Mouse (Mus musculus) C2C12 (cell line): ENCODE data around the gene Ccdc149. TPM values are rescaled to one million over a fixed set of nuclear protein-coding genes. Genes with fewer than 3 reads are reported as not detected.

ENCODE experiments used
- H3K27me3 ChIP-seq: one replicate; pipeline ENCODE4 v1.6.1; 2011; ENCODE audit not compliant: control insufficient read depth, insufficient read depth, insufficient read length
- H3K36me3 ChIP-seq: one replicate; pipeline ENCODE4 v1.6.1; 2011; ENCODE audit not compliant: control insufficient read depth, insufficient read depth
- H3K4me3 ChIP-seq: one replicate; pipeline ENCODE4 v1.5.1; 2011; ENCODE audit warnings: mild to moderate bottlenecking, control low read depth; ENCODE audit not compliant: poor library complexity, insufficient read depth, severe bottlenecking
- H3K79me2 ChIP-seq: one replicate; pipeline ENCODE4 v1.6.1; 2011; ENCODE audit not compliant: control insufficient read depth, insufficient read depth
- H3K79me3 ChIP-seq: one replicate; pipeline ENCODE4 v1.6.1; 2011; ENCODE audit warnings: low read depth, control low read depth
- H3ac ChIP-seq: one replicate; pipeline ENCODE3; 2011; ENCODE audit warnings: low read depth; ENCODE audit not compliant: control insufficient read depth, insufficient read length
- CEBPB ChIP-seq: IDR thresholded peaks from one replicate; pipeline ENCODE4 v1.6.1; 2011; ENCODE audit warnings: low read depth, mild to moderate bottlenecking, control low read depth, moderate library complexity
- CTCF ChIP-seq: IDR thresholded peaks from one replicate; pipeline ENCODE4 v1.5.1; 2011; ENCODE audit not compliant: control insufficient read depth, insufficient read depth, insufficient read length
- FOSL1 ChIP-seq: IDR thresholded peaks from one replicate; pipeline ENCODE4 v1.8.0; 2011; ENCODE audit warnings: mild to moderate bottlenecking, low read length; ENCODE audit not compliant: poor library complexity, insufficient read depth, severe bottlenecking
- MAX ChIP-seq: IDR thresholded peaks from one replicate; pipeline ENCODE4 v1.6.1; 2011; ENCODE audit warnings: mild to moderate bottlenecking, control low read depth
- MYOD1 ChIP-seq: IDR thresholded peaks from one replicate; pipeline ENCODE4 v1.6.1; 2011; ENCODE audit warnings: low read depth; ENCODE audit not compliant: control insufficient read depth, insufficient read length
- MYOG ChIP-seq: IDR thresholded peaks from one replicate; pipeline ENCODE4 v1.6.1; 2011; ENCODE audit not compliant: control insufficient read depth, insufficient read length; ENCODE audit errors: extremely low read depth
- USF1 ChIP-seq: IDR thresholded peaks from one replicate; pipeline ENCODE4 v1.6.1; 2011; ENCODE audit warnings: low read depth, mild to moderate bottlenecking, control low read depth, moderate library complexity
- polyA plus RNA-seq: library from polyadenylated mRNA; unstranded; fragments of >200 nt; fragmentation: generic; extraction: Trizol; gene quantifications from one replicate; pipeline ENCODE4 v1.2.1, GENCODE M21; 2012; ENCODE audit warnings: missing spikeins

The Ccdc149 gene
- polyA plus RNA-seq, 1 experiment, result 0.01 TPM

DNA sequence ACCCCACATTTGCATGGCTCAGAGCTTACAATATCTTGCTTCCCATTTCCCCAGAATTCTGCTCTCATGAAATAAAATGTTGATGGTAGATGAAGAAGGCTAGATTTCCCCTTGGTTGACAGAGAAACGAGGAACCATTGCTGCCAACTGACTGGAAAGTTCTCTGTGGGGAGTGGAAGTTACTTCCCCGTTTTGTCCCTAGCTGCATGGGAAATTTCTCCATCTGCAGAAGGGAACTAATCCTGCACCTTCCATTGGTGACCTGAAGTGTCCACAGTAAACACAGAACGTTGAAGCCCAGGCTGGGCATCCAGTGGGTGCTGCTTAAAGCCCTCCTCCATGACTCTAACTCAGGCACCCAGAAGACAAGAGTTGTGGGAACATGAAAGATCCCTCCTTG, 47.4 kb downstream of the Ccdc149 start:
- TF ChIP-seq MYOD1 (no peak), MYOG (no peak), CEBPB (no peak), FOSL1 (no peak), CTCF (no peak), MAX (no peak), USF1 (no peak)
- Histone ChIP-seq H3ac (no peak overlapping the region), H3K36me3 (no peaks in the 10 kb centered on the region), H3K27me3 (peaks cover 4% of the 10 kb centered on the region), H3K4me3 (no peak overlapping the region), H3K79me2 (no peaks in the 10 kb centered on the region), H3K79me3 (no peaks in the 10 kb centered on the region)

DNA sequence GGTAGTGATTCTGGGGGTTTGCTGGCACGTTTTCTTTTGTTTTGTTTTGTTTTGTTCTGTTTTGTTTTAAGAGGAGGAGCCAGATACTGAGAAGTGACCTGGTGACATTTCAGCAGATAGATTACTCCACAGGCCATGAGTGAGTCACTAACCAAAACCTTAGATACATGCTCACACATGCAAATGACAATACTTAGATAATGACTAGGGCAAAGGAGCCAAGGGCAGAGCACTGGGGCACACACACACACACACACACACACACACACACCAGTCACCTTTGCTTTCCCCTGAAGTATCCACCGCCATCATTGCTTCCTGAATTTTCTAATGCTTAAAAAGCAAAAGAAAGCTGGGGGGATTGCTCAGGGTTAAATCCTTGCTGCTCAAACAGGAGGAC, 54.8 kb downstream of the Ccdc149 start:
- no peaks in the 10 kb centered on the region for H3K36me3 ChIP-seq
- no peak for TF ChIP-seq MYOD1
- no peak for TF ChIP-seq FOSL1
- no peak for TF ChIP-seq CTCF
- no peak for TF ChIP-seq MAX
- TF ChIP-seq CEBPB, result no peak
- no peak for TF ChIP-seq MYOG
- TF ChIP-seq USF1, result no peak
- no peak overlapping the region for H3ac ChIP-seq
- H3K27me3 ChIP-seq, result no peaks in the 10 kb centered on the region
- H3K4me3 ChIP-seq, result no peak overlapping the region
- H3K79me3 ChIP-seq, result no peaks in the 10 kb centered on the region
- H3K79me2 ChIP-seq, result no peaks in the 10 kb centered on the region

DNA sequence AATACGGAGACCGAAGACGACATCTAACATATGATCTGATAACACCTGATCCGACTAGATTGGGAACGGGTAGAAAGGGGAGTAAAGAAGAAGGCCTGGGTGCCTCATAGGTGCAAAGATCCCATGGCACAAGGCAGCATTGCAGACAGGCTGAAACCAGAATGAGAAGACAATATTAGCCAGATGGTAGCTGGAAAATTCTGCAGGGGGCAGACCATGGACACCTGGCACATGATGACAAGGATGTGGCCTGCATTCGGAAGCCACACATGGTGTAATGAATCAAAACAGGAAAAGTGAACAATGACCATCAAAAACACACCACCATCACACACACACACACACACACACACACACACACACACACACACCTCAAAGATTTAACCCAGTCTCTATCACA, 55.4 kb downstream of the Ccdc149 start:
- Histone ChIP-seq H3K79me2 (no peaks in the 10 kb centered on the region), H3K79me3 (no peaks in the 10 kb centered on the region), H3ac (no peak overlapping the region), H3K27me3 (no peaks in the 10 kb centered on the region), H3K4me3 (no peak overlapping the region), H3K36me3 (no peaks in the 10 kb centered on the region)
- TF ChIP-seq MYOD1 (no peak), USF1 (no peak), MAX (no peak), FOSL1 (no peak), CEBPB (no peak), MYOG (no peak), CTCF (no peak)

DNA sequence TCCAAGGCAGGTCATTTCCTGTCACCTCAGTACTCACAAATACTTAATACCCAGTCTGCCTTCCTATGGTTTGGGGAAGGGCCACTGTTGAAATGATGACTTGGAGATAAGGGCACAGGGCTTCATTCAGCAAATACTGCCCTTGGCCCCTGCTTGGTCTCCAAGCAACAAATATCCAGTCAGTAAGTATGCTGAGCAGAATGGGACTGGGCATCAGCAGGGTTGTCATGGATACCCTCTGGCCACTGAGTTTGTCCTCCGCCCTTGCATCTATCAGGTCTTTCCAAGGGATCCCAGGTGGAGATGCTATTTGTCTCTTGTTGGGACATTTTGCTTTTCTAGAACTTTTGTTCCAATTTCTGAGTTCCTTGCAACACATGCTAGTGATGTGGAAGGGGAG, 56.1 kb downstream of the Ccdc149 start:
- Histone ChIP-seq H3ac (no peak overlapping the region), H3K4me3 (no peak overlapping the region), H3K79me2 (no peaks in the 10 kb centered on the region), H3K27me3 (no peaks in the 10 kb centered on the region), H3K79me3 (no peaks in the 10 kb centered on the region), H3K36me3 (no peaks in the 10 kb centered on the region)
- TF ChIP-seq MYOD1 (no peak), CTCF (no peak), USF1 (no peak), FOSL1 (no peak), MAX (no peak), MYOG (no peak), CEBPB (no peak)

DNA sequence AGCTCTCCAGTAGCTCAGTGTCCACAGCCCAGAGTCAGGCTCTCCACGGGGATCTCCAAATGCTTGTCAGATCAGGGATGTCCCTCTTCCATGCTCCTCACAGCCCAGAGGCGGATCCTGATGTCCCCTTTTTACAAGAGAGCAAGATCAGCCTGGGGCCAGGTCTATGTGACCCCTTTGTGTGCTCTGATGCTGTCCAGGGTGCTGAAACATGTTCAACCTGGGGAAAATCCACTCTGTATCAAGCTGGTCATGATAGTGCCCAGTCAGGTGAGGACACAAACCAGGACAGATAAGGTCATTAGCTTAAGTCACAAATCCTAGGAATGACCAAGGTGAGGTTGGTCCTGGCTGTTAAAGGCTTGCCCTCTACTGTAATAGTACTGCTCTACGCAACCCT, 59.8 kb downstream of the Ccdc149 start:
- Histone ChIP-seq H3K79me2 (no peaks in the 10 kb centered on the region), H3K79me3 (no peaks in the 10 kb centered on the region), H3ac (no peak overlapping the region), H3K36me3 (no peaks in the 10 kb centered on the region), H3K27me3 (no peaks in the 10 kb centered on the region), H3K4me3 (no peak overlapping the region)
- TF ChIP-seq FOSL1, result no peak
- TF ChIP-seq MAX, result no peak

DNA sequence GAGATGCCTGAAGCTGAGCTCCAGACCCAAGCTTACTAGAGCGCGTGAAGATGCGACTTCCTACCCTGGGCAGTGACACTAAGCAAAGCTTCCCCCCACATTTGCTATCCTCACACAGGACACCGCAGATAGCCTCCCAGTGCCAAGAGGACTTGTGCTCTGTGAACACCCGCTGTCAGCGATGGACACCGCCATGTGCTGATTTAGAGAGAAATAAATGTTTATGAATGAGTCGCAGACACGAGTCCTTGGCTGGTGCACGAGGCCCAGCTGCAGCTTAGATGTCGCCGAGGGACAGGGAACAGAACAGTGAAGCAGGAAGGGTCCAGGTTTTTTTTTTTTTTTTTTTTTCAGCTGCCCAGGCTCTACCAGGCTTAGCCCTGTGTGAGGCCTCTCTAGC, 61.1 kb downstream of the Ccdc149 start:
- no peaks in the 10 kb centered on the region for H3K79me2 ChIP-seq
- TF ChIP-seq USF1, result no peak
- no peak overlapping the region for H3ac ChIP-seq
- no peak overlapping the region for H3K4me3 ChIP-seq
- no peaks in the 10 kb centered on the region for H3K27me3 ChIP-seq
- H3K36me3 ChIP-seq, result no peaks in the 10 kb centered on the region
- no peaks in the 10 kb centered on the region for H3K79me3 ChIP-seq
